Mouse (Mus musculus) midbrain, embryonic 14.5 days (tissue): ENCODE measurements around the gene Rbms1. TPM values are rescaled to one million over a fixed set of nuclear protein-coding genes. Genes with fewer than 3 reads are reported as not detected.

ENCODE experiments used
- ATAC-seq: fragments of 200-750 bp; cut with Nextera tagmentation; 2 replicates; pipeline ENCODE4 v1.8.0; 2017; ENCODE audit warnings: moderate number of reproducible peaks, moderate library complexity; ENCODE audit not compliant: low FRiP score, low TSS enrichment
- DNase-seq: peaks from one replicate; pipeline ENCODE4 v3.0.0-alpha.2; 2015
- H3K27ac ChIP-seq: fragments of 300-500 bp; sonication (generic); replicated peaks from 2 replicates; pipeline ENCODE4 v1.5.1; 2014; ENCODE audit warnings: mild to moderate bottlenecking, low read depth, low read length, moderate library complexity
- H3K27me3 ChIP-seq: fragments of 300-500 bp; sonication (generic); 2 replicates; pipeline ENCODE4 v1.6.1; 2014; ENCODE audit warnings: low read length, control low read depth, mixed read lengths; ENCODE audit not compliant: control insufficient read depth, insufficient read depth
- H3K36me3 ChIP-seq: fragments of 300-500 bp; sonication (generic); 2 replicates; pipeline ENCODE4 v1.6.1; 2014; ENCODE audit warnings: low read length, control low read depth; ENCODE audit not compliant: control insufficient read depth, insufficient read depth
- H3K4me1 ChIP-seq: fragments of 300-500 bp; sonication (generic); 2 replicates; pipeline ENCODE4 v1.6.1; 2014; ENCODE audit warnings: mild to moderate bottlenecking, antibody characterized with exemption, low read length, control low read depth; ENCODE audit not compliant: control insufficient read depth, insufficient read depth
- H3K4me2 ChIP-seq: fragments of 300-500 bp; sonication (generic); 2 replicates; pipeline ENCODE4 v1.6.1; 2014; ENCODE audit warnings: mild to moderate bottlenecking, low read length, moderate library complexity
- H3K4me3 ChIP-seq: fragments of 300-500 bp; sonication (generic); replicated peaks from 2 replicates; pipeline ENCODE4 v1.5.1; 2014; ENCODE audit warnings: low read depth, low read length
- H3K9ac ChIP-seq: fragments of 300-500 bp; sonication (generic); replicated peaks from 2 replicates; pipeline ENCODE4 v1.6.1; 2014; ENCODE audit warnings: mild to moderate bottlenecking, low read length, moderate library complexity
- H3K9me3 ChIP-seq: fragments of 300-500 bp; sonication (generic); 2 replicates; pipeline ENCODE4 v1.6.1; 2016; ENCODE audit warnings: low read length, control low read depth, mixed read lengths; ENCODE audit not compliant: control insufficient read depth
- WGBS: fragments of 180-500 bp; shearing (Covaris S2); extraction: QIAGEN DNeasy Blood & Tissue Kit; methylation state at CpG from one replicate; pipeline ENCODE4 v1.1.7; 2014; 5-methylcytosine and 5-hydroxymethylcytosine counted together
- polyA plus RNA-seq: library from polyadenylated mRNA; unstranded; fragments of >200 nt; fragmentation: Nextera tagmentation; extraction: Ambion mirVana; gene quantifications from 2 replicates; pipeline ENCODE4 v1.2.1, GENCODE M21; 2014

The Rbms1 gene
- polyA plus RNA-seq, 1 experiment from 2014 or later, result 41.1 TPM

- 0 out of 2 replicates have a peak, but pooled peaks cover 3% of the 10 kb centered on the region for H3K4me1 ChIP-seq
- H3K4me3 ChIP-seq, result no peak overlapping the region
- no peak overlapping the region for H3K9ac ChIP-seq
- H3K27ac ChIP-seq, result no peak overlapping the region
- ATAC-seq (no peak), DNase-seq (no peak)
- 68% methylated on average over 4 of the region's 4 CpGs for WGBS
- H3K9me3 ChIP-seq, result no peaks in the 10 kb centered on the region
- H3K27me3 ChIP-seq, result no peaks in the 10 kb centered on the region
- H3K4me2 ChIP-seq, result no peak overlapping the region
- no peaks in the 10 kb centered on the region for H3K36me3 ChIP-seq
These were observed 137.3 kb downstream of the Rbms1 start for GRCm38 (mm10) chr2:60825690-60826089.

DNA sequence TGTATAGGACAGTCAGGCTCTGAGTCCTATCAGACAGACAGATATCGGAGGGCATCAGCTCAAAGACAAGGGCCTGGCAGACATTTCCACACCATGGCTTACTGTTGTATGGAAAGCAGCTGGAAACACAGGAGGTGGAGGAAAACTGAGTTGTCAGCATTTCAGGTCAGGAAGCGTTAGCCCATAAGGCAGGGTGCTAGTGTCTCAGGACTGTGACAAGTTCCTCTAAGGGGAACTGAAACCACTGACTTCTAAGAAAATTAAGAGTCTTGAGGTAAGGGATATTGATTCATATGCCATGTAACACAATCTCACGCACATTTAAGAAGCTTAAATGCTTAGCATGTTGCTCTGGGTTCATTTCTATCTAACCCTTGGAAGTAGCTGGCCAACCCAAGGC lies 141.4 kb downstream of the Rbms1 start:
- Histone ChIP-seq H3K4me3 (no peak overlapping the region), H3K4me1 (0 out of 2 replicates have a peak, but pooled peaks cover 3% of the 10 kb centered on the region), H3K9me3 (no peaks in the 10 kb centered on the region), H3K27ac (no peak overlapping the region), H3K36me3 (no peaks in the 10 kb centered on the region), H3K4me2 (no peak overlapping the region), H3K27me3 (no peaks in the 10 kb centered on the region), H3K9ac (no peak overlapping the region)
- WGBS, result 88% methylated on average over 3 of the region's 3 CpGs
- DNase-seq, result no peak
- no peak for ATAC-seq

- Histone ChIP-seq H3K27me3 (no peaks in the 10 kb centered on the region), H3K36me3 (no peaks in the 10 kb centered on the region), H3K27ac (no peak overlapping the region), H3K4me1 (no peaks in the 10 kb centered on the region), H3K9ac (no peak overlapping the region), H3K9me3 (no peaks in the 10 kb centered on the region), H3K4me3 (no peak overlapping the region), H3K4me2 (no peak overlapping the region)
- DNase-seq (no peak), ATAC-seq (no peak)
- 31% methylated on average over 2 of the region's 2 CpGs for WGBS
These were observed 144.4 kb downstream of the Rbms1 start for GRCm38 (mm10) chr2:60818632-60819031.

DNA sequence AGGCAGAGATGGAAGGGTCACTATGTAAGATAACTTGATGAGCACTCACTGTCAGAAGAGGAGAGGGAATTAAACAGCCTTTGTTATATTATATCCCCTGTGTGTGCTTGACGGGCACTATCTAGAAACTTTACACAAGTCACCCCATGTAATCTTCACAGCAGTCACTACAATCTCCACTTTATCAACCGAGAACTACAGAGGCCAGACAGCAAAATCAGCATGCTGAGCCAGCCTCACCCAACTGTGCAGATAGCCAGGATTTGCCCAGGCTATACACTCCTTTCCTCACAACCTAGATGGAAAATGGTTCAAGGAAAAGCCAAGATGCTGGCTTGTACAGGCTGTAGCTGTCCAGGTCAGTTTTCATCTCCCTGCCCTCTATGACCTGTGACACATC lies 146.7 kb downstream of the Rbms1 start:
- no peak overlapping the region for H3K9ac ChIP-seq
- H3K4me1 ChIP-seq, result no peaks in the 10 kb centered on the region
- H3K9me3 ChIP-seq, result no peaks in the 10 kb centered on the region
- ATAC-seq (no peak), DNase-seq (no peak)
- H3K4me2 ChIP-seq, result no peak overlapping the region
- no peaks in the 10 kb centered on the region for H3K36me3 ChIP-seq
- no peak overlapping the region for H3K4me3 ChIP-seq
- WGBS, result 72% methylated on average over 2 of the region's 2 CpGs
- H3K27me3 ChIP-seq, result no peaks in the 10 kb centered on the region
- H3K27ac ChIP-seq, result no peak overlapping the region

DNA sequence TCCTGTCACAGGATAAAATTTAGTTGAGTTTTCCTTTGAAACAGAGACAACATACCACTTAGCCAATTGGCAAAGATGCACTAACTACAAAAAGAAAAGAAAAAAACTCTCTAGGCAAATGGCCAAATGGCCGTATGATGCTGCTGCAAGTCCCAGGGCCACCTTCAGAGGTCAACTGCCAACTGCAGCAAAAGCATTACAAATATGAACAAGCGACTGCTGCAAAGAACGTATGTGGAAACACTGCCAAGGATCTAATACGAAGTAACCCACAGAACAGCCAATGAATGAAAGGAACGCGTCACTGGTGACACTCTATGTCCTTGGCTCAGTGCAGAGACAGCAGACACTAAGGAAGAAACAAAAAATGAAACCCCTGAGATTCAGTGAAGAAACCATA lies 148.2 kb downstream of the Rbms1 start:
- H3K9ac ChIP-seq, result no peak overlapping the region
- H3K4me1 ChIP-seq, result no peaks in the 10 kb centered on the region
- ATAC-seq (no peak), DNase-seq (no peak)
- H3K36me3 ChIP-seq, result no peaks in the 10 kb centered on the region
- 88% methylated on average over 6 of the region's 6 CpGs for WGBS
- H3K9me3 ChIP-seq, result no peaks in the 10 kb centered on the region
- no peak overlapping the region for H3K4me2 ChIP-seq
- H3K27ac ChIP-seq, result no peak overlapping the region
- no peaks in the 10 kb centered on the region for H3K27me3 ChIP-seq
- H3K4me3 ChIP-seq, result no peak overlapping the region

DNA sequence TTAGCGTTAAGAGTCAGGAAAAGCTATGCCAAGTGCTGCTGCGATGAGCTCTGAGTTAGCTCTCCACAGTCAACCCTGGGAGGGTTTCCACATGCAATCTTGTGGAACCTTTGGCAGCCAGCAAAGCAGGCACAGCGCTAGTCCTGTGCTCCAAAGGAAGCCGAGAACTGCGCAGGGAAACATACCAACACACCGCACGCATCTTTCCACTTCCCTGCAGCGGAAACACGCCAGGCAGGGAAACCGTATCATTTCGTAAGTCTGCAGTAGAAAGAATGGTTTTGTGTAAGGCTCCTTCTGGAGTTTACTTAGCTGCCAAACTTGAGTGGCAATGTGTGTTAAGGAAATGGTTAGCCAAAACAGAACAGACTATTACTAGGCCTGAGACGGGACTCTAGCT lies 150.0 kb downstream of the Rbms1 start:
- H3K9ac ChIP-seq, result no peak overlapping the region
- H3K36me3 ChIP-seq, result no peaks in the 10 kb centered on the region
- H3K27me3 ChIP-seq, result no peaks in the 10 kb centered on the region
- no peaks in the 10 kb centered on the region for H3K9me3 ChIP-seq
- no peak for DNase-seq
- ATAC-seq, result no peak
- H3K4me2 ChIP-seq, result no peak overlapping the region
- no peak overlapping the region for H3K4me3 ChIP-seq
- 89% methylated on average over 12 of the region's 12 CpGs for WGBS
- H3K27ac ChIP-seq, result no peak overlapping the region
- no peaks in the 10 kb centered on the region for H3K4me1 ChIP-seq

- Histone ChIP-seq H3K9me3 (no peaks in the 10 kb centered on the region), H3K27ac (no peak overlapping the region), H3K27me3 (0 out of 2 replicates have a peak, but pooled peaks cover 5% of the 10 kb centered on the region), H3K4me1 (no peaks in the 10 kb centered on the region), H3K4me3 (no peak overlapping the region), H3K36me3 (no peaks in the 10 kb centered on the region), H3K9ac (no peak overlapping the region), H3K4me2 (no peak overlapping the region)
- DNase-seq, result no peak
- no peak for ATAC-seq
These were observed 152.4 kb downstream of the Rbms1 start for GRCm38 (mm10) chr2:60810617-60811016.

- no peaks in the 10 kb centered on the region for H3K9me3 ChIP-seq
- no peak for DNase-seq
- H3K4me2 ChIP-seq, result no peak overlapping the region
- H3K27ac ChIP-seq, result no peak overlapping the region
- no peaks in the 10 kb centered on the region for H3K4me1 ChIP-seq
- H3K4me3 ChIP-seq, result no peak overlapping the region
- H3K9ac ChIP-seq, result no peak overlapping the region
- H3K36me3 ChIP-seq, result no peaks in the 10 kb centered on the region
- H3K27me3 ChIP-seq, result 0 out of 2 replicates have a peak, but pooled peaks cover 5% of the 10 kb centered on the region
- WGBS, result 66% methylated on average over 7 of the region's 7 CpGs
- no peak for ATAC-seq
These were observed 153.5 kb downstream of the Rbms1 start for GRCm38 (mm10) chr2:60809441-60809921.

DNA sequence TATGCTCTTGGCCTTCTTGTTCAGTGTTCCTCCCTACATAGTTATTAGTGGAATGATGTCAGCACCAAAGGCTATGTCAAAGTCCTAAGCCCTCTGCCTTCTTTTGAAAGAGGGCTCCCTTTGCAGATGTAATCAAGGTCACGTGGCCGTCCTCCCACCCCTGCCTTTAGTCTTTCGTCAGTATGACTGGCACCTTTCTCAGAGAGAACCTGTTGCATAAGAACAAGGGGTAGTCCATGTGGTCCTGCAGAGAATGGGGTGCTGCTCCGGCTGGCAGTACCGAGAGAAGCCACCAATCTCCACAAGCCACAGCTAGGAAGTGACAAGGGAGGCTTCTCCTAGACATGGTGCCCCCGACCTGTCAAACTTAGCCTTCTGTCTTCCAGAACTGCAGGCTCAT lies 154.2 kb downstream of the Rbms1 start:
- H3K4me3 ChIP-seq, result no peak overlapping the region
- WGBS, result 90% methylated on average over 6 of the region's 6 CpGs
- H3K27ac ChIP-seq, result no peak overlapping the region
- DNase-seq, result no peak
- H3K4me1 ChIP-seq, result 0 out of 2 replicates have a peak, but pooled peaks cover 2% of the 10 kb centered on the region
- H3K9me3 ChIP-seq, result no peaks in the 10 kb centered on the region
- no peaks in the 10 kb centered on the region for H3K36me3 ChIP-seq
- no peak for ATAC-seq
- H3K9ac ChIP-seq, result no peak overlapping the region
- H3K4me2 ChIP-seq, result no peak overlapping the region
- 0 out of 2 replicates have a peak, but pooled peaks cover 5% of the 10 kb centered on the region for H3K27me3 ChIP-seq
